Mouse (Mus musculus): ENCODE measurements around the gene Wnt7a. TPM values are rescaled to one million over a fixed set of nuclear protein-coding genes. Genes with fewer than 3 reads are reported as not detected.

Wnt7a gene
- total and polyA plus RNA-seq, 3 experiments: not detected

DNA sequence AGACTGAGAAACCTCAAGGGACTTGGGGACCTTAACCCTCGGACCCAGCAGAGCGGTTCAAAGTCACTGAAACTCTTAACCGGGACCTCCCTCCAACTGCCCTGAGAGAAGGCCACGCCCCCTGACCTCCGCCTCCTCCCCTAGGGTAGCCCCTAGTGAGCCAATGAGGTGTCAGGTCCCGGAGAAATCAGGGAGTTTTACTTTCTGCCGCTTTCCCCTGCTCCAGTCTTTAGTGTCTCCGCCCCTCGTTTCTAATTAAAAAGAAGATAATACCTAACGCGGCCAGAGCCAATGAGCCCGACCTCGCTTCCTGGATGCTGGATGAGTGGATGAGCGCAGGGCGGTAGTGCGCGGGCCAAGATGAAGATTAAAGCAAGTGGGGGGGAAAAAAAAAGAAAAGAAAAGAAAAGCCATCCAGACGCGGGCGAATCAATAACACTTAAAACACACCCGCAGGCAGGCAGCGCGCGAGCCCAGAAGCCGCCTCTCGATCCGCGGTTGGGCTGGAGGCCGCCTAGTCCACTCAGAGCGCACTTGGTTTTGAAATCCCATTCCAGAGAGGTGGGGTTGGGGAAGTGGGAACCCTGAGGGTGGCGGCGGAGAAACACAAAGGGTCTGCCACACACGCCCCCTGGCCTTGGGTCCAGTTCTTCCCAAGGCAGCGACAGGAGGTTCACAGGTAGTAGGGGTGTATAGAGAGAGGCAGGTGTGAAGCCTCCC lies 1.6 kb downstream of the Wnt7a start:
- no peak overlapping the region for H3K9ac ChIP-seq (ENCODE audit: control insufficient read depth, low read depth, low read length, poor library complexity, severe bottlenecking)
- DNase-seq (ENCODE audit: low read depth, low spot score): no peak
- no peaks in the 10 kb centered on the region for H3K79me2 ChIP-seq (ENCODE audit: control insufficient read depth, insufficient read depth, low read length, poor library complexity)
- no peaks in the 10 kb centered on the region for H3K9me3 ChIP-seq (replicated peaks; ENCODE audit: insufficient read depth, low read length)
- TF ChIP-seq TAL1 (IDR thresholded peaks at IDR 0.05; ENCODE audit: low read length): no peak
- no peak for TF ChIP-seq MXI1 (IDR thresholded peaks at IDR 0.05; ENCODE audit: low read depth, low read length)
- no peak for TF ChIP-seq POLR2A (IDR thresholded peaks at IDR 0.05; ENCODE audit: control insufficient read depth in 1 of 2, insufficient read depth in 1 of 2, low read depth in 1 of 2, low read length in 2 of 2, poor library complexity in 1 of 2)
- TF ChIP-seq JUND (IDR thresholded peaks at IDR 0.05; ENCODE audit: low read depth, low read length): no peak
- TF ChIP-seq RAD21 (IDR thresholded peaks at IDR 0.05; ENCODE audit: low read depth, low read length): no peak
- H3K4me1 ChIP-seq (ENCODE audit: control insufficient read depth in 1 of 2, insufficient read depth in 2 of 2, low read length in 2 of 2): no peaks in the 10 kb centered on the region
- H3K4me3 ChIP-seq (ENCODE audit: control insufficient read depth in 1 of 2, insufficient read depth in 1 of 2, low read depth in 2 of 2, low read length in 2 of 2): no peak overlapping the region
- H3K36me3 ChIP-seq (ENCODE audit: control insufficient read depth in 1 of 2, insufficient read depth in 2 of 2, low read length in 2 of 2): no peaks in the 10 kb centered on the region
- no peak overlapping the region for H3K27ac ChIP-seq (ENCODE audit: control insufficient read depth, low read depth, low read length)
- no peaks in the 10 kb centered on the region; a peak in 1 of 4 replicates for H3K27me3 ChIP-seq (ENCODE audit: control insufficient read depth in 1 of 2, insufficient read depth in 2 of 2, low read length in 2 of 2)

DNA sequence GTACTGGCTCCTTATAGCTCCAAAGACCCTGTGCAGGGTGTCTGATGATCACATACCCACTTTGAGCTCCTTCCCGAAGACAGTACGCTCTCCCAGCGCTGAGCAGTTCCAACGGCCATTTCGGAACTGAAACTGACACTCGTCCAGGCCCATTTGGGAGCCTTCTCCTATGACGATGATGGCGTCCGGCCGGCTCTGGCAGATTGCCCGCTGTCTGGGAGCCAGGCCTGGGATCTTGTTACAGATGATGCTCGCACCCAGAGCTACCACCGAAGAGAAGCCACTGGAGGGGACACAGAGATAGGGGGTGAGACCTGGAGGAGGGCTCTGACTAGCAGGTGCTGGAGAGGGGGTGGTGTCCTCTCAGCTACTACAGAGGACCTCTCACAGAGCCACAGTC lies 2.5 kb downstream of the Wnt7a start:
- H3K27ac ChIP-seq (ENCODE audit: control insufficient read depth, low read depth, low read length): no peak overlapping the region
- DNase-seq (ENCODE audit: low read depth, low spot score): no peak
- TF ChIP-seq NELFE (IDR thresholded peaks at IDR 0.05; ENCODE audit: low read depth, low read length) (no peak), MYC (IDR thresholded peaks at IDR 0.05; ENCODE audit: low read depth, low read length) (no peak), POLR2AphosphoS5 (IDR thresholded peaks at IDR 0.05; ENCODE audit: borderline replicate concordance, low read depth, low read length) (no peak), GATA1 (IDR thresholded peaks at IDR 0.05; ENCODE audit: low read depth, low read length) (no peak), MAX (IDR thresholded peaks at IDR 0.05; ENCODE audit: low read length) (no peak), UBTF (IDR thresholded peaks at IDR 0.05; ENCODE audit: borderline replicate concordance, insufficient read depth, low read depth, low read length) (no peak), CTCF (IDR thresholded peaks at IDR 0.05 in 2 of 3, conservative IDR thresholded peaks at IDR 0.05 in 1 of 3; ENCODE audit: control insufficient read depth in 1 of 3, insufficient read depth in 1 of 3, low read depth in 2 of 3, low read length in 3 of 3, poor library complexity in 1 of 3, severe bottlenecking in 1 of 3) (no peak), MXI1 (IDR thresholded peaks at IDR 0.05; ENCODE audit: low read depth, low read length) (no peak), KAT2A (conservative IDR thresholded peaks at IDR 0.05; ENCODE audit: low read depth, low read length) (no peak), ZNF384 (IDR thresholded peaks at IDR 0.05; ENCODE audit: low read depth, low read length) (no peak), CHD2 (IDR thresholded peaks at IDR 0.05; ENCODE audit: low read length) (no peak), ELF1 (IDR thresholded peaks at IDR 0.05; ENCODE audit: low read depth, low read length) (no peak), USF1 (IDR thresholded peaks at IDR 0.05; ENCODE audit: low read depth, low read length) (no peak), BHLHE40 (IDR thresholded peaks at IDR 0.05; ENCODE audit: borderline replicate concordance, low read depth, low read length) (no peak), MAZ (IDR thresholded peaks at IDR 0.05; ENCODE audit: low read depth, low read length) (no peak), POLR2A (IDR thresholded peaks at IDR 0.05; ENCODE audit: control insufficient read depth in 1 of 2, insufficient read depth in 1 of 2, low read depth in 1 of 2, low read length in 2 of 2, poor library complexity in 1 of 2) (no peak), ETS1 (IDR thresholded peaks at IDR 0.05; ENCODE audit: low read depth, low read length) (no peak), HCFC1 (IDR thresholded peaks at IDR 0.05; ENCODE audit: low read depth, low read length) (no peak), TAL1 (IDR thresholded peaks at IDR 0.05; ENCODE audit: low read length) (no peak), RAD21 (IDR thresholded peaks at IDR 0.05; ENCODE audit: low read depth, low read length) (no peak)
- no peaks in the 10 kb centered on the region for H3K9me3 ChIP-seq (replicated peaks; ENCODE audit: insufficient read depth, low read length)
- no peak overlapping the region for H3K9ac ChIP-seq (ENCODE audit: control insufficient read depth, low read depth, low read length, poor library complexity, severe bottlenecking)
- H3K4me3 ChIP-seq (ENCODE audit: control insufficient read depth in 1 of 2, insufficient read depth in 1 of 2, low read depth in 2 of 2, low read length in 2 of 2): no peak overlapping the region
- H3K4me1 ChIP-seq (ENCODE audit: control insufficient read depth in 1 of 2, insufficient read depth in 2 of 2, low read length in 2 of 2): no peaks in the 10 kb centered on the region
- no peaks in the 10 kb centered on the region for H3K79me2 ChIP-seq (ENCODE audit: control insufficient read depth, insufficient read depth, low read length, poor library complexity)
- no peaks in the 10 kb centered on the region for H3K36me3 ChIP-seq (ENCODE audit: control insufficient read depth in 1 of 2, insufficient read depth in 2 of 2, low read length in 2 of 2)
- H3K27me3 ChIP-seq (ENCODE audit: control insufficient read depth in 1 of 2, insufficient read depth in 2 of 2, low read length in 2 of 2): peaks cover 0 to 1% of the 10 kb centered on the region in 2 experiments; a peak in 2 of 4 replicates

Data from MEL (cell line).